Mouse (Mus musculus): Measurements from ENCODE around the gene BC037034.
A peak's percentile ranks its signal among the peaks of the same experiment; 100 is the strongest.

The BC037034 gene

DNA sequence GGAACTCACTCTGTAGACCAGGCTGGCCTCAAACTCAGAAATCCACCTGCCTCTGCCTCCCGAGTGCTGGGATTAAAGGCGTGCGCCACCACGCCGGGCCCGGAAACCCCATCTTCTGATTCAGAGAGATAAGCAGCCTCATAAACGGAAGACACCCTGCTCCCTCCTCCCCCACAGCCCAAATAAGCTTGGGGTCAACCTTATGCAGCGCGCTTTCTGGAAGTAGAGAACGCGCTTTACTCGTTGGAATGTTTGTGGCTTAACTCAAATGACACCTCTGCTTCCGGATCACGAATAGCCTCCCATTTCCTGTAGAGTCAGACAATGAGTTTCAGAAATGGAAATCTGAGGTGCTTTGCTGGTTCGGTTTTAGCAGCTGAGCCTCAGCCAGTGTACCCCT lies 17.0 kb upstream of the BC037034 start:
- peaks cover 42% of the 10 kb centered on the region for H3K4me1 ChIP-seq (replicated peaks; ENCODE audit: low read depth, low read length)
- H3K36me3 ChIP-seq (ENCODE audit: insufficient read depth, low read length), result peaks cover 67% of the 10 kb centered on the region
- TF ChIP-seq POU5F1 (IDR thresholded peaks at IDR 0.05; ENCODE audit: borderline replicate concordance, low read length), result no peak

DNA sequence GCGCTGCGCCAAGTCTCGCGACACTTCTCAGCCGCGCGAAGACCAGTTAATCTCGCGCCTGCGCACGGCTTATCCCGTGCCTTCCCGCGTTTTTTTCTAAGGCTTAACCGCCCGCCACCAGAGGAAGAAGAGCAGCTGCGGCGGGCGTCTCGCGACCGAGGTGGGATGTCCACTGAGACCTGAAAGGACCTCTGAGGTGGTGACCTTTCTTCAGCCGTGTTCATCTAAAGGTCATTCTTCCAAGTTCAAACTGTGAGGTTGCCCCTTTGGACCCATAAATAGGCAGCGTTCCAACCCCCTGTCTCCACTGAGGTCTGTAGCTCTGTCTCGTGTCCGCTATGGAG lies 16.6 kb upstream of the BC037034 start:
- Histone ChIP-seq H3K9me3 (ENCODE audit: low read length) (no peaks in the 10 kb centered on the region), H3K4me3 (replicated peaks; ENCODE audit: low read length) (peak overlapping the region; percentile 88), H3K36me3 (ENCODE audit: insufficient read depth, low read length) (peaks cover 65% of the 10 kb centered on the region), H3K4me1 (replicated peaks; ENCODE audit: low read depth, low read length) (peaks cover 47% of the 10 kb centered on the region), H3K27me3 (ENCODE audit: insufficient read depth, low read length) (peaks cover 32% of the 10 kb centered on the region)
- no peak for TF ChIP-seq POU5F1 (IDR thresholded peaks at IDR 0.05; ENCODE audit: borderline replicate concordance, low read length)
- no peak for TF ChIP-seq NANOG (IDR thresholded peaks at IDR 0.05; ENCODE audit: borderline replicate concordance, low read length)
- no peak for TF ChIP-seq CTCF (conservative IDR thresholded peaks at IDR 0.05; ENCODE audit: low read length)

More for the DNA sequence above, 17.0 kb upstream of the BC037034 start:
- Histone ChIP-seq H3K4me3 (replicated peaks; ENCODE audit: low read length) (peak overlapping the region; percentile 88), H3K9me3 (ENCODE audit: low read length) (no peaks in the 10 kb centered on the region), H3K27me3 (ENCODE audit: insufficient read depth, low read length) (peaks cover 28% of the 10 kb centered on the region)

DNA sequence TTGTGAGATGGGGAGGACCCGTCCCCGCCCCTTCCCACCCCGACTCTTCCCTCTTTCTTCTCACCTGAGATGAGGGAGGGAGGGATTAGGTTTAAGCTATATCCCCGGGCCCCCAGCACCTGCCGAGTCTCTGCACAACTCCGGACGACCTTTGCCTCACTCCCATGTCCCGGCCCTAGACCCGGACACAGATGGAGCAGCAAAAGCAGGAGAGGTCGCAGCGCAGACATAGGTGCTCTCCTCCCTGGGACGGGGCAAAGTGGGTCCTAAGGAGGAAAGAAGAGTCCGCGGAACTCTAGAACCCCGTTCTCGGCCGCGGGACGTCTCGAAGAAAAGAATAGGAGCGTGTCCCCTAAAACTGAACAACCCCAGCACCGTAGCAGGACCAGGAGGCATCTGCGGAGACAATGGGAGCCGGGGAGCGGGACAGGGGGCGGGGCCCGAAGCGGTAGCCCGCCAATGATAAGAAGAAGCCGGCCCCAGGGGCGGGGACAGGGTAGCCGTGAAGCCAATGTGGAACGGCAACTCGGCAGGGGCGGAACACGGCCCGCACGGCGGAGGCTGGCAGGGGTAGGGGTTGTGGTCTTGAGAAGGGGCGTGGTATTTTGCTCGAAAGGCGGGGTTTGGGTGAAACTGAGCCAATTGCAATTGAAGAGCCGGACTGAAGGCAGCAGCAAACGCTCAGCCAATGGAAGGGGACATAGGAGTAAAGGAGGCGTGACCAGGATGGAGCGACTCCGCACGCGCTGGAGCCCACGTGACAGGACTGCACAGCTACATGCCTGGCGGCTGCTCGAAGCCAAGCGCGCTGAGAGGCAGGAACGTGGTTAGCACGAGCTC lies 16.0 kb upstream of the BC037034 start, which contains the start of the genes Gm43720, Gpc2 and Stag3:
Gene Gm43720, minus strand, starts transcription at position 374 of the 840 bp plus-strand sequence.
Gene Gpc2, minus strand, starts transcription at position 421 of the 840 bp plus-strand sequence.
Gene Stag3, plus strand, starts transcription at position 656 of the 840 bp plus-strand sequence.
- TF ChIP-seq POU5F1 (IDR thresholded peaks at IDR 0.05; ENCODE audit: borderline replicate concordance, low read length) (no peak), CTCF (conservative IDR thresholded peaks at IDR 0.05; ENCODE audit: low read length) (no peak), NANOG (IDR thresholded peaks at IDR 0.05; ENCODE audit: borderline replicate concordance, low read length) (no peak)
- Histone ChIP-seq H3K27me3 (ENCODE audit: insufficient read depth, low read length) (peaks cover 37% of the 10 kb centered on the region), H3K4me1 (replicated peaks; ENCODE audit: low read depth, low read length) (peaks cover 53% of the 10 kb centered on the region), H3K9me3 (ENCODE audit: low read length) (no peaks in the 10 kb centered on the region), H3K36me3 (ENCODE audit: insufficient read depth, low read length) (peaks cover 60% of the 10 kb centered on the region), H3K4me3 (replicated peaks; ENCODE audit: low read length) (peak within 1 kb of the TSS; percentile 88)

DNA sequence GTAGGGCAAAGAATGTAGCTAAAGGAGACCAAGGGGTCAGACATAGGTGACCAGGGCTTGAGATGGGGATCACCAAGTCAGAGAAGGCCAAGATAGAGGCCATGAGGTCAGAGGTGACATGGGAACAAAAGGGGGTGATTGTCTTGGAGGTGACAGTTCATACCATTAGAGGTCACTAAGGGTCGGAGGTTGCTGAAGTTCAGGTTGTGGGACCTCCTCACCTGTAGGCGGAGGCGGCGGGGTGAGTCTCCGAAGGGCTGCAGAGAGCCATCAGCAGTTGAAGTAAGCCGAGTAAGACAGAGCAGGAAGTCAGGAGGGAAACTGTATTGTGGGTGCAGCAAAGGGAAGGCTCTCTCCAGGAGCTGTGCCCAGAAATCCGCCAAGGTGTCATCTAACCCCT lies 14.2 kb upstream of the BC037034 start:
- no peak for TF ChIP-seq CTCF (conservative IDR thresholded peaks at IDR 0.05; ENCODE audit: low read length)
- no peak for TF ChIP-seq POU5F1 (IDR thresholded peaks at IDR 0.05; ENCODE audit: borderline replicate concordance, low read length)
- TF ChIP-seq NANOG (IDR thresholded peaks at IDR 0.05; ENCODE audit: borderline replicate concordance, low read length), result no peak
- Histone ChIP-seq H3K4me1 (replicated peaks; ENCODE audit: low read depth, low read length) (peaks cover 64% of the 10 kb centered on the region), H3K9me3 (ENCODE audit: low read length) (no peaks in the 10 kb centered on the region), H3K36me3 (ENCODE audit: insufficient read depth, low read length) (peaks cover 49% of the 10 kb centered on the region), H3K27me3 (ENCODE audit: insufficient read depth, low read length) (peaks cover 46% of the 10 kb centered on the region), H3K4me3 (replicated peaks; ENCODE audit: low read length) (no peak overlapping the region)

DNA sequence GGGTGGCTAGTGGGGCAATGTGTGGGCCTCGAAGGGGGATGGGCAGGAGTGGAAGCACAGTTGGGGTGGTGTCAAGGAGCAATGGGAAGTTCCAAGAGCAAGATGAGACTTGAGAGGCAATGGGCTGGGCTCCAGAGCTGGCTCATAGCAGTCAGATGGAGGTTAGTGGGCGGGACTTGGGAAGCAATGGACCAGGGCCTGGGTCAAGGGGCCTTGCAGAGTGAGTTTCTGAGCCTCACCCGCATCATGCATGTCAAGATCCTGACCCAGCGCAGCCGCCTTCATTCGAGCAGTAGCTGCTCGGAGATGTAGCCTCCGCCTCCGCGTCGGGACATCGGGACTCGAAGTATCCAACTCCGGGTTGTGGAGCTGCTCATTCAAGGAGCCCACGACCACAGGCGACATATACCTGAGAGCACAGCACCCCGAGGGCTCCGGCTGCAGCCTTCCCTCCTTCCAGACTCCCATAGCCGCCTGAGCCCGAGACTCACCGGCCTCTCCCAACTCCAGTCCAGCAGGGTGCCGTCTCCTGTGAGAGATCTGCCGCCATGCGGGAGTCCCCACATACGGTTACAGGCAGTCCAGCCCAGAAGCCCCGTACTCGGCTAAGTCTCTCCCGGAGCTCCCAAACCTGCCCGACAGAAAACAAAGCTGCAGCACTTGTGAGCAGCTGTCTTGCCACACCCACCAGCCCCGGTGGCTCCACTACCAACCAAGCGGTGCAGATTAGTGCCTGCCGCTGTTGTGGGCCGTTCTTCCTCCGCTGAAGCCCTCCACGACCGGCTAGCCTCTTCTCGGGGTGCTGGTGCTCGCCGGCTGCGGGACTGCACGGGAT lies 11.6 kb upstream of the BC037034 start:
- H3K9me3 ChIP-seq (ENCODE audit: low read length), result no peaks in the 10 kb centered on the region

DNA sequence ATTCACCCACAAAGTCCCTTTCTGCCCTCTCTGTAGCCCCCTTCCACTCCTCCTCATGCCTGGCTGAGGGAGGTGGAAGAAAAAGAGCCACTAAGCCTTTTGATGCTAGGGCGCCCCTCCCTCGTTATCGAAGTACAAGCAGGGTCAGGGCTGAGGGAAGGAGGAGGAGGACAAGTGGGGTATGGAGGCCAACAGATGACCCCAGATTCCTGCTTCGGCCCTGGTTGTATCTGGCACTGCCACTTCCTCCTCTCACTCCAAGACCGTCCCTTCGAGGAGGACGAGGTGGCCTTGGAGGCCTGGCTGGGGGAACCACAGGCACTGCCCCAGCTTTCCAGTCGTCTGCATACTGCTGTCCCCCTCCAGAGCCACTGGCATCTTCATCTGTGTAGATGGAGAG lies 10.4 kb upstream of the BC037034 start:
- no peak for TF ChIP-seq POU5F1 (IDR thresholded peaks at IDR 0.05; ENCODE audit: borderline replicate concordance, low read length)
- no peak for TF ChIP-seq CTCF (conservative IDR thresholded peaks at IDR 0.05; ENCODE audit: low read length)
- TF ChIP-seq NANOG (IDR thresholded peaks at IDR 0.05; ENCODE audit: borderline replicate concordance, low read length), result no peak
- Histone ChIP-seq H3K9me3 (ENCODE audit: low read length) (no peaks in the 10 kb centered on the region), H3K4me1 (replicated peaks; ENCODE audit: low read depth, low read length) (peaks cover 59% of the 10 kb centered on the region), H3K27me3 (ENCODE audit: insufficient read depth, low read length) (peaks cover 78% of the 10 kb centered on the region), H3K4me3 (replicated peaks; ENCODE audit: low read length) (no peak overlapping the region), H3K36me3 (ENCODE audit: insufficient read depth, low read length) (peaks cover 32% of the 10 kb centered on the region)

More for the DNA sequence above, 11.6 kb upstream of the BC037034 start:
- Histone ChIP-seq H3K4me3 (replicated peaks; ENCODE audit: low read length) (peak overlapping the region; percentile 66), H3K36me3 (ENCODE audit: insufficient read depth, low read length) (peaks cover 32% of the 10 kb centered on the region), H3K27me3 (ENCODE audit: insufficient read depth, low read length) (peaks cover 70% of the 10 kb centered on the region), H3K4me1 (replicated peaks; ENCODE audit: low read depth, low read length) (peaks cover 65% of the 10 kb centered on the region)
- TF ChIP-seq NANOG (IDR thresholded peaks at IDR 0.05; ENCODE audit: borderline replicate concordance, low read length) (no peak), POU5F1 (IDR thresholded peaks at IDR 0.05; ENCODE audit: borderline replicate concordance, low read length) (no peak), CTCF (conservative IDR thresholded peaks at IDR 0.05; ENCODE audit: low read length) (no peak)

DNA sequence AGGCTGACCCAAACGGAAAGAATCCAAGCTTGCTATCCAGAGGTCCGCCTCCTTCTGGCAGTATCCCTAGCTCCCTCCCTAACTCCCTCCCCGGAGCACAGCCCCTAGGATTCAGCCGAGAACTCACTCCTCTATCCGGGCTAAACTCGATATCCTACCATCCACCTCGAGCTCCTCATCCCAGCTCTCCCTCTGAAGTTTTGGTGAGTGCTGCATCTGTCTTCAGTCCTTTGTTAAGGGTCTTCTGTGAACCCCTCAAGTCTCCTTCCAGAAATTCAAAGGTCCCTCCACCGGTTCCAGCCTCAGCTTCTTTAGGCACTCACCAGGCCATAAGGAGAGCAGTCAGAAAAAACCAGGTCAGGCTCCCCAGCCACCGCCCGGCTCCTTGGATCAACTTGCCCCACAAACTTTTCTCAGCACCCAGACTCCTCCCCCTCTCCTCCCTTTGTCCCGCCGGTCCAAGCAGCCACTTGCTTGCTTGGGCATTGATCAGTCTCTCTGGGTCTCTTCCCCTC lies 8.6 kb upstream of the BC037034 start, which contains the start of gene Gal3st4:
Gene Gal3st4, minus strand, starts transcription at position 432 of the 515 bp plus-strand sequence.
- peaks cover 46% of the 10 kb centered on the region for H3K4me1 ChIP-seq (replicated peaks; ENCODE audit: low read depth, low read length)
- no peaks in the 10 kb centered on the region for H3K9me3 ChIP-seq (ENCODE audit: low read length)
- H3K27me3 ChIP-seq (ENCODE audit: insufficient read depth, low read length), result peaks cover 69% of the 10 kb centered on the region
- peak within 1 kb of the TSS; percentile 42 for H3K4me3 ChIP-seq (replicated peaks; ENCODE audit: low read length)
- H3K36me3 ChIP-seq (ENCODE audit: insufficient read depth, low read length), result peaks cover 20% of the 10 kb centered on the region
- TF ChIP-seq POU5F1 (IDR thresholded peaks at IDR 0.05; ENCODE audit: borderline replicate concordance, low read length) (no peak), NANOG (IDR thresholded peaks at IDR 0.05; ENCODE audit: borderline replicate concordance, low read length) (no peak), CTCF (conservative IDR thresholded peaks at IDR 0.05; ENCODE audit: low read length) (no peak)

DNA sequence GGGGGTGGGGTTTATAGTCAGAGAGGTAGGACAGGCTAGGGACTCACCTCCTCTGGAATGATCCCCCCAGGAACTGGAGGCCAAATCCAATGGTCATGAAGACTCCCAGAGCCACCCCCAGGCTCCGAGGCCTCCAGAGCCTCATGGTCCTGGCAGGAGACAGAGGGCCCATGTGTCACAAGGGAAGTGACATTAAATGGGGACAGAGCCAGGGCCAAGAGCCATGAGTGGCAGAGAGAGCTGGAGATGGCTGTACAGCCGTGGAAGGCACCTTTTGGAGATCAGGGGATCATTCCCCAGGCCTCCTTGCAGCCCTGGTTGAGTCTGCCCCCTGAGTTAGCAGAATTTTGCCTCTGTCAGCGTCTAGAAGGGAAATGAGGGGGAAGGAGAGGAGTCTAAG lies 7.4 kb upstream of the BC037034 start:
- peaks cover 12% of the 10 kb centered on the region for H3K36me3 ChIP-seq (ENCODE audit: insufficient read depth, low read length)
- peaks cover 41% of the 10 kb centered on the region for H3K4me1 ChIP-seq (replicated peaks; ENCODE audit: low read depth, low read length)
- peaks cover 59% of the 10 kb centered on the region for H3K27me3 ChIP-seq (ENCODE audit: insufficient read depth, low read length)
- H3K9me3 ChIP-seq (ENCODE audit: low read length), result no peaks in the 10 kb centered on the region
- TF ChIP-seq CTCF (conservative IDR thresholded peaks at IDR 0.05; ENCODE audit: low read length) (no peak), POU5F1 (IDR thresholded peaks at IDR 0.05; ENCODE audit: borderline replicate concordance, low read length) (no peak), NANOG (IDR thresholded peaks at IDR 0.05; ENCODE audit: borderline replicate concordance, low read length) (no peak)
- H3K4me3 ChIP-seq (replicated peaks; ENCODE audit: low read length), result no peak overlapping the region
